Mouse (Mus musculus): ENCODE results near the gene Helz2. TPM values are rescaled to one million over a fixed set of nuclear protein-coding genes. Genes with fewer than 3 reads are reported as not detected.

Helz2 gene
- total RNA-seq, 2 experiments from 2014 or later = 3.2 to 4.0 TPM

DNA sequence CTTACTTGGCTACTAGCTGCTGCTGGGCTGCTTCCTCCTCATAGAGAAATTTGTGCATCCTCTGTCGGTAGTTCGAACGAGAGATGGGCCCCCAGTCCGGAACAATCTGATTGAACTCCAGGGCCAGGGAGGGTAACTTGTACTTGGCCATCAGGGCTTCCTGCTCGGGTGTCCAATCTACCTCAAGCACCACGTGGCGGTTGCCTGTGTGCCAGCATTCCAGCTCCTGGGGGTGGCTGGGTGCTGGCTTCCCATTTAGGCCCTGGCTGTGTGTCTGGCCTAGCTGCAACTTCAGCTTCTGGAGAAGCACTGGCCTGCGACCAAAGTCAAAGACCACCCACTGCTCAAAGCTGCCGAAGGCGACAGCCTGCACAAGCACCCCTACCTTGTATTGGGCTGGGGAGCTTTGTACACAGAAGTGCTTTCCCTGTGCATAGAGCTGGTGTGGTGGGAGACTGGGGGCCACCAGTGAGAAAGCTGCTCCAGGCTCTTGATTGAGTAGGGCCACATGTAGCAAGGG is 3.7 kb downstream of the Helz2 start:
- DNase-seq = no peak

DNA sequence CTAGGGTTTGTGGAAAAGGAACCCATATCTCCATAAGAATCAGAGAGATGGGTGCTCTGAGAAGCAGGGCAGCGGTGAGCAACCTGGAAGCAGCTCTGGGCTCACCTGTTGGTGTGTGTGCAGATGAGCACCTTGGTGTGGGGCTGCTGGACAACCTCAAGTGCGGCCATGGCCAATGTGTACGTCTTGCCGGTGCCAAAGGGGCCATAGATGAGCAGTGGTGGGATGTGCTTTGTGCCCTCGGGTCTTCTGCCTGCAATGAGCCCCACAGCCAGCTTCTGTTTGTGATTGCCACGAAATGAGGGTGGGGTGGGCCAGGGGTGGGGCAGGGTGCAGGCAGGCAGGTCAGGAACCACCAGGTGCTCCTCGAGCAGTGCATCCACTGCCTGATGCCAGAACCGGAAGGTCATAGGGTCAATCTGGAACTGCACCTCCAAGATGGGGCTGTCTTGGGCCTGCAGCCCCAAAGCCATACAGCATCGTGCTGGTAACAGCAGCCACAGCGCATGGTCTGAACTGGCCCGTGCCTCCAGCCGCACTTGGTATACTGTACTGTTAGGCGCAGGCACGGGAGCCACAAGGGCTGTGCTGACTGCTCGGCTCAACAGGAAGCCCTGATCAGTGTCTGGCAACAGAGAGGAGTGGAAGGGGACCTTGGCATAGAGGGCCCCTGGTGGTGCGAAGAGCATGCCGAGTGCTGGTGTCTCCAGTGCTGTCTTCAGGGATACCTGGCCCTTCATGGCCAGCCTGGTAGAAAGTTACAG is 4.4 kb downstream of the Helz2 start:
- DNase-seq = no peak

DNA sequence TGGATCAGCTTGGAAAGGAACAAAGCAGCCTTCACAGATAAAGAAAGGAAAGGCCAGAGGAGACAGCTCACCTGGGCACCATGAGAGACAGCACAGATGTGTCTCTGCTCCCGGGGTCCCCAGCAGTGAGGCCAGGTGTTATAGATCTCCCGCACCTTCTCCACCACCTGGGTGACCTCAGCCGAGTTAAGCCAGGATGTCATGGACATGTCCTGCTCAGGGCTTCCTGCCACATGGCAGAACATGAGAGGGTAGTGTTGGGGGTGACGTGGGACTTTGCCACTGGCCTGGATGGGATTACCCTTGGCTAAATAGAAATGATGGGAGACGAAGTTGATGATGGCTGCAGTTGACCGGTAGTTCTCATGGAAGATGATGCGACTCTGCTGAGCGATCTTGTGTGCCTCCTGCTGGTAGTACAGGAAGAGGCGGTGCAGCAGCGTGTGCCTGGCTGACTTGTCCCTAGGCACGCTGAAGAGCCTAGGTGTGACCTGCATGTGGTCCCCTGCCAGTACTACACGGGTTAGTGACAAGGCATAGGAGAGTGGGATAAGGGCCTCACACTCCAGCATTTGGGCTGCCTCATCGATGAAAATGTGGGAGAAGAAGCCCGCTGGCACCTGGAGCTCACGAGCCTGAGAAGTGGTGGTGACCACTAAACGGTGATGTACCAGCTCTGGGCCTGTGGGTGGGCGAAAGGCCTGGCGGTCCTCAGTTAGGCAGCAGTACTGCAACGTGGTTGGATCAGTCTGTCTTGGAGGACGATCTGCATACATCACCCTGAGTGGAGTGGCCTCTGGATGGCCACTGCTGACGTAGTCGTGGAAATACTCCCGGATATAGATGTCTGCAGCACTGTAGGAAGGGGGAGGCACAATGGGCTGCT is 5.9 kb downstream of the Helz2 start:
- DNase-seq = no peak

DNA sequence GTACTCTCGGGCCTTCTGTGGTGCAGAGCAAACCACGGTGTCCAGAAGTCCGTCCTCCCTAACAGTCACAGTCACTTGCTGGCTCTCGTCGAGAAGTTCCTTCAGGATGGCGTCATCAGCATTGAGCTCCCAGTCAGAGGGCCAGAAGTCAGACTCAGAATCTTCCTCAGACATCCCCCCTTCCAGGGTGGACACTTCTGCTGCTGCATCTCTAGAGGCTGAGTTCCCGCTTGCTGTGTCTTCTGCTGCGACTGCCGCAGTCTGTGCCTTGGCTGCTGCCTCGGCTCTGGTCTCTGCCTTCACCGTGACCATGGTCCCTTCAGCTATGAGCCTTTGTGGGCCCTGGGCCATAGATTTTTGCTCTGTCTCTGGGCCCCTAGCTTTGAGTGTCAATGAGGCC is 7.1 kb downstream of the Helz2 start:
- no peak for DNase-seq

DNA sequence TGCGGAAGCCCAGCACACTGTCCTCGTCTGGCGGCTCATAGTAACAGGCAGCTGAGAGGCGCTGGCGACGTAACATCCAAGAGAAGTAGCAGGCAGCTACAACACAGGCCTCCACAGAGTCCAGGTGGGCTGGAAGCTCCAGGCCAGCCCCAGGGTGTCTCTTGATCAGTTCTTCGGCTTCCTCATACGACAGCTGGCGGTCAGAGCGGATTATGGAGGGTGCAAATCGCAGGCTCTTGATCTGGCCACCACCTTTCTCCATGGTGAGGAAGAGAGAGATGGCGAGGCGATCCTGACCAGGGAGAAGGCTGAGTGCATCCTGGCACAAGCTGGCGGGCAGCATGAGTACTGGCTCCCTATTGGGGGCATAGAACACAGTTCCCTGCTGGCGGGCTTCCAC is 8.4 kb downstream of the Helz2 start:
- DNase-seq = no peak

DNA sequence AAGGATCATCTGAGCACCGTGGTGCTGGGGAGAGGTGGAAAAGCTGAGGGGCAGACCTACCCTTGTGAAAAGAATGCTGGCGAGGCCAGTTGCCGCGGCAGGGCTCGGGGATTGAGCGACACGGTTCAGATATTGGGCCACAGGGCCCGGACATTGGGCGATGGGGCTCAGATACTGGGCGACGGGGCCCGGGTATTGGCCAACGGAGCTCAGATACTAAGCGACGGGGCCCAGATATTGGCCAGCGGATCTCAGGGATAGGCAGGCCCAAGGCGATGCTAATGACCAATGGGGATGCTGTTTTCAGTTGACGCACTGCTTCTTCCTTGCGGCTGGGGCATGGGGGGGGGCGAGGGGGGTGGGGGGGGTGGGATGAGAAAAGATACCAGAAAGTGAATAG is 10.7 kb downstream of the Helz2 start:
- DNase-seq = no peak

DNA sequence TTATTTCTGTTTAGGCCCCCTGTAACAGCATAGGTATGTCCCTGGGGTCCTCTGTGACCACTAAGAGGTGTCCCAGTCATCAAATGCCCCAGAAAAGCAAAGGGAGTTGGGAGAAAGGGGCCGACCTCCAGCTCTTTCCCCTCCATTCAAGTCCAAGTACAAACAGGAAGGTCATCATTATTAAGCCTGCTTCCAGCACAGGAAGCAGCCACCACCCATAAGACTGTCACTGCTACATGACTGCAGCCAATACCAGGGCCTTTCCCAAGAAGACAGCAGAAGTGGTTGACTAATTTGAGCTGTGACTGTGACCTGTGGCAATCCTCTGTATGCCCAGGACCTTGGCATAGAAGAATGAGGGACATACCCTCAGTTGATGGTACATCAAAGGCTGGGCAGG is 13.5 kb downstream of the Helz2 start:
- no peak for DNase-seq

DNA sequence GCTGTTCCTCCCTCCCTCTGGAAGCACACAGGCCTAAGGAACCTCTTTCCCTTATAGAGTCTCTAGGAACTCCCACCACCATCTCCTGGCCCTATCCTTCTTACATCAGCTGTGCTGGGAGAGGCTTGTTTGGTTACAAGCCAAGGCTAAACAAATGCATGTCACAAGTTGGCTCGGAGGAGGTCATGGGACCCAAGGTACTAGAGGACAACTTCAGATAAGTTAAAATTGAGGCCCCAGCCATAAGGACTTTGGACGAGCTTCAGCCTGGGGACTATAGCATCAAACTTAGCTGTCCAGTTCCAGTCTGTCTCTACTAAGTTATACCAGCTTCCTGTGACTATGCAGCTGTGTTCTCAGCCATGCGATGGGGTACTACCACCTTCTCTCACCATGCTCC is 14.7 kb downstream of the Helz2 start:
- DNase-seq = no peak

DNA sequence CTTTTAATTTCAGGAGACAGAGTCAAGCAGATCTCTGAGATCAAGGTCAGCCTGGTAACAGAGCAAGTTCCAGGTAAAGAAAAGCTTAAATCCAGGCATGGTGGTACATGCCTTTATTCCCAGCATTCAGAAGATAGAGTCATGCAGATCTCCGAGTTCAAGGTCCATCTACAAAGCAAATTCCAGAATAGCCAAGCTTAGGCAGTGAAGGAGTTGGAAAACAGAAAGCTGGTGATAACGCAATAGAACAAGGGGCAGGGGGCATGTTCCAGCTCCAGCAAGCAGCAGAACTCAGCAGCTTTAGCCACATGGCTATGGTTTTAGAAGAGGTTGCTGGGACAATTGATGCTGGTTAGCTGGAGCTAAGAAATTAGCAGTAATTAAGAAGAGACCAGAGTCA is 16.8 kb downstream of the Helz2 start:
- DNase-seq = no peak

DNA sequence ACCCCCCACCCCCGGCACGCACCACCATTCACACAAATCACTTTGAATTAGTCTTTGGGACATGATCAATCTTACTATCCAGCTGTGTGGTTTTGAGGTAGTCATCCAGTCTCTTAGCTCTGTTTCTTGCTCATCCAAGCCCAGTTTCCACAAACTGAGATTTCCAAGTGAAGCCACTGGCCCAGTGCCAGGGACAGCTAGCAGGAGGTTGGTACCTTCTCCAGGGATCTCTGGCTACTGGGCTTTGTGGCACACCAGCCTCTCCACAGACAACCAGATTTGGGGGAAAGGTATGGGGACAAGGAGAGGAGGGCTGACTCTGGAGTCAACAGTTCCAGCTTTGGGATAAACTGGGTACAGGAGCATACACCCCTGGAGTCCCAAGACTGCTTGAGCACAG is 21.5 kb downstream of the Helz2 start:
- no peak for DNase-seq

DNA sequence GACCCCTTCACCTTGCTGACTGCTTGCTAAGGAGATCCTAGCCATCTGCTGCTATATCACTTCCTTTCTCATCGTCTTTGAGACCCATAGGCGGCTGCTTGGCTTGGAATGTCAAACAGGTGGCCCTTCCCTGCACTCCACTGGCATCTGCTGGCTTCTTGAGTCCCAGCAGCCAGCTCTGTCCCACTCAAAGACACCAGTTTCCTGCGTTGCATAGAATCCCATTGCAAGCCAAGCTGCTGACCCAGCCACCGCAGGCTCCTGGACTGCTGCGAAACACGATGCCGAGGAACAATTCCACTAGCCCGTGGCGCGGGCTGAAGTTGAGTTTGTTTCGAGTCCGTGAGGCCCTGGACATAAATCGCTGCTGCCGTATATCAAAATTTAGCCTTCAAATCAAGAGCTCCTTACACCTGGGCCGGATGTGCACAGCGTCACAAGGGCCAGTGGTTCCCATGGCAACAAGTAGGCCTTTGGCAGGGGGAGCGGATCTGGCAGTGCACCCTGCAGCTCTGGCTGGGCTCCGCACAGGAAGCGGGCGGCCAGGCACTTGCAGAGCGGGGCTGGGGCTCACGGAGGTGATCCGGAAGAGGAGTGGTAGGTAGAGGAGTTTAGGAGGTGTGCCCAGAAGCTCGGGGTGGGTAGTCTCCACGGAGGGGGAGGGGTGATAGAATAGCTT is 22.1 kb downstream of the Helz2 start, which contains the start of gene Fndc11:
Gene Fndc11, plus strand, starts transcription at position 476 of the 679 bp plus-strand sequence.
- DNase-seq = peak; percentile 63

DNA sequence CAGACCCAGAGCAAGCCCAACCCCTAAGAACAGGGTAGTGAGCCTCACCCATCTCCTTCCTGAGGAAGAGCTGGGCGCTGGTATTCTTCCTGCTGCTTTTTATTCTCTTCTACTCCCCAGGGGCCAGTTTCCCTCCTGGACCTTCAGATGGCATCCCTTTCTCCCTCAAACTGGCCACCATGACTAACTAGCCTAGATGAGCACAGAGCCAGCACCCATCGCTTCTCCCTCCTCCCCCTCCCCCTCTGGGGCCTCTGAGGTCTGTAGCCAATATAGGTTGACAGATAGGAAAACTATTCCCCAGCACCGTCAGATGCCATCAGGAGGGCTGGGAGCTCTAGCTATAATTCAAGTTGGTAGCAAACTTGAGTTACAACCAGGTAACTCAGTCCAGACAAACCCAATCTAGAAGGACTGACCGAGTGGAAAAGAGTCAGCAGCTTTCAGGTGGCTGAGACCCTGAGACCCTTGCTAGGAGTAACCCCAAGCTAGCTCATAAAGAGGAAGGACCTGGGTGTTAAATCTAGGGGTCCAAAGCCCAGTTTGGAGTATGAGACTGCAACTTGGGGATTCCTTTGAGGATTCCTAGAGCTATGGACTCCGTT is 22.8 kb downstream of the Helz2 start:
- no peak for DNase-seq

DNA sequence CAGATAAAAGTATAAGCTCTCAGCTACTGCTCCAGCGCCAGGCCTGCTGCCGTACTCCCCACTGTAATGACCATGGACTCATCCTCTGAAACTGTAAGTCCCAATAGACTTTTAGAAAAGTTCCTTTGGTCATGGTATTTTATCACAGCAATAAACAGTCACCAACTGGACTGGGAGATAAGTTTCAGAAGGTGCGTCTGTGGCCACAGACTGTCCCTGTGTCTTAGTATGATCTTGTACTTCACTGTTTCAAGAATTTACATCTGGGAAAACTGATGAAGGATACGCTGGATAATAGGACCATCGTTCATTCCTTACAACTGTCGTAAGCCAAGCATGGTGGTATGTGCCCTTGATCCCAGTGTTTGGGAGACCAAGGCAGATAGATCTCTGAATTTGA is 25.8 kb downstream of the Helz2 start:
- no peak for DNase-seq

DNA sequence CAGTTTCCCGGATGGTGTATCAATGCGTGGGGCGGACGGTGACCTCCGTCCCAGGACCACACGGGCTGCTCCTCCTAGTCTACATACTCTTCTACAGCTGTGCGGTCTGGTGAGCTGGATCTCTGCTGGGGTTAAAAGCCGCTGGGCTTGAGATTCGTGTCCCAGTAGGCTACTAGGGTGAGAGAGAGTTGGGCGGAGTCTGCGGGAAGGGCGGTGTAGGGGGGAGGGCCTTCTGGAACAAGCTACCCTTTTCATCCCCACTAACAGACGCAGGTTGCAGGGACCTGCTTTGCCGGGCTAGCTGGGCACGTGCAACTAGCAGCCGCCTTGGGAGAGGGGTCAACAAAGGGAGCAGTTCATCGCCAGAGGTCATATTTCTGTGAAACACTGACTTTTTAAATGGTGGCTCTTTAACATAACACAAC is 28.8 kb downstream of the Helz2 start, which contains the start of gene Srms:
Gene Srms, minus strand, starts transcription at position 165 of the 425 bp plus-strand sequence.
- no peak for DNase-seq

DNA sequence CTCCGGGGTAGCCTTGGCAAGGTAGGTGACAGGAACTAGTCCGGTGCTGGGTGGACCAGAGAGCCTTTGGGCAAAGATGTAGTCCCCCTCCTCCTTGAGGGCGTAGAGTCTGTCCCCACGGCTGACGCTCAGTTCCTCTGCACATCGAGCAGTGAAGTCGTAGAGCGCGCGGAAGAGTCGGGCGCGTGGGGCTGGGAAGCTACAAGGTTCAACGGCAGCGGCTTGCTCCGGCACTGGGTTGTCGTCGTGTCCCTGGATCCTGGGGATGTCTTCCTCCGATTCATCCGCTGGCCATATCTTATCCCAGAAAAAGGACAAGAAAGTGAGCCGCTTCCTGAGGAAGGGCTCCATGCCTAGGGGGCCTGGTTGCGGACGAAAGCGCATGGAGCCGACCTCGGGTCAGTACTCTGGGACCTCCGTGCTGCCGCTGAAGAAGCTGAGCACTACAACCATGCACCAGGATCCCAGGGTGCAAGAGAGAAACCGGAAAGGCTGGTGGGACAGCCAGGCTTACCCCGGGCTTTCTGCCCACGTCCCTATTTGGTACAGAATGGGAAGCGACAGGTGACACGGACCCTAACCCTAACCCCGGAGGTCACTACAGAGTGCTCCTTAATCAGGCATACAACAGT is 29.3 kb downstream of the Helz2 start:
- no peak for DNase-seq

DNA sequence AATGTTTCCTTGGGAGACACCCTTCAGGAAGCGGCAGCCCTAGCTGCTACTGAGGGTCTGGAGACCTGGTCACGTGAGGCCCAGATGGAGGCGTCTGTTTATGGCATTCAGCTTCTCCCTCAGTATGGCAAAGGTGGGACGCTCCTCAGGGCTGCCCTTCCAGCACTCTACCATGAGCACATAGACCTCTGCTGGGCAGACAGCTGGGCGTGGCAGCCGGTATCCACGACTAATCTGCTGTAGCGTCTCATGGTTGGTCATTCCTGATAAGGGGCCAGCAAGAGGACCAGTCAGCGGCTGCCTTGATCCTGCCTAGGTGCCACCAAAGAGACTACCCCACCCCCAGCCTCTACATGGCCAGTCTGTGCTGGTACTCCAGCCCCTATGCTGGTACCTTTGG is 35.7 kb downstream of the Helz2 start:
- no peak for DNase-seq

DNA sequence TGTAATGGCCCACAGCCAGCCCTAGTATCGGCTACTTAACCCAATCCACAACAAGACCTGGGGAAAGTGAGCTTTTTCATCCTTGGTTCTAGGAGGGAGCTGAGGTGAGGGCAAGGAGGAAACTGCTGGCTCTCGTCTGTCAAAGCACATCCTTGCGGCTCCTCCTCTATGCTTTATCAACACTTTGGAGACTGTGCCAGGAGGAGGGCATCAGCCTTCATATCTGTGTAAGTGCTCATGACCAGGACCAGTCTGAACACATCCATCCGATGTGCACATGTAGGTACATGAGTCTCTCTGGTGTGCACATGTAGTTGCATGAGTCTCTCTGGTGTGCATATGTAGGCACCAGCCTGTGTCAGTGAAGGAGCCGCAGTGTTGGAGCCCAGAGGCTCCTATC is 36.1 kb downstream of the Helz2 start:
- DNase-seq = no peak

DNA sequence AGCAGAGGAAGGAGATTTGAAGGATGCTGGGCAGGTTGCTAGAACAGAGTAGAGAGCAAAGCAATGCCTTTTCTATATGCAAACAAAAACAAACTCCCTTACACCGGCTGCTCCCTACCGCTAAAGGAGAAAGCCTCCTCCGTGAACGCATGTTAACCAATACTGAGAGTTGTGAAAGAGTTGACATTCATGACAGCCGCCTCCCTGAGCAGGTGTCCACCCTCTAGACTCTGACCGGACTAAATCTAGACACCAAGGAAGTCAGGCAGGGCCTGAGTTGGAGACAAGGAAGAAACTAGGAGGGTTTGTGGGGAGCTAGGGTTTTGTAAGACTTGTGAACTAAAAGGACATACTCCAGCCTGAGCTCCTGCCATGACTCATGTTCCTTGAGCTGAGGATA is 38.9 kb downstream of the Helz2 start:
- DNase-seq = no peak

DNA sequence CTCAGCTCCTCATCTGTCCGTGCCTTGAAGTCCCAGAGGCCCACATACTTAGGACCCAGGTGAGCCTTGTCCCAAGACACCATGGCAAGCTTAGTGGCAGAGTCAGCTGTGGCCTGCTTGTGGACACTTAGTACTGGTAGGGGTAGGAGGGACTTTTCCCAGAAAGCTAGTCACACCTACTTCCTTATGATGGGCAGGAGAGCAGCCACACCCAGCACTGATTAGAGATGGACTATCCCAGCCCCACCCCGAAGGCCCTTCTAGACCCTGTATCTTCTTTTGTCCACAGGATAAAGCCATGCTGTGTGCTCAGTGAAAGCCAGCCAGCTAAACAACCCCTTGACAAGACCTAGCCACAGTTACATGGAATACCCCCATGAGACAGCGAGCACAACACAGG is 39.4 kb downstream of the Helz2 start, which contains the start of gene Ptk6:
Gene Ptk6, minus strand, starts transcription at position 368 of the 400 bp plus-strand sequence.
- DNase-seq = no peak

DNA sequence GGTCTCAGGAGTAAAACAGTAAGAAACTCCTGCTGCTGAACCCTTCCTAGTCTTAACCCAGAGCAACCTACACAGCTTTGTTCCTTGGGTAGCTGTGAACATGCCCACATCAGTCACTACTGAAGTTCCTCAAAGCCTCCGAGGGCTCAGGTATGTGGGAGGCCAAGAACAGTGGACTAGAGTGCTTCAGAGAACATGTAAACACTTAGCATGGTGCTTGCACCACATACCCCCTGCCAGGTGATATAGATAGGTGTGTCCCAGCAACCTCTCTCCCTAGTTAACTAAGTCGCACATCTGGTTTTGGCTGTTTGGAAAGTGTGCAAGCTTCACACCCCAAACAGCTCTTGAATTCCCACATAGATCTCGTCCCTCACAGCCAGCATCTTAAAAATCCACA is 40.2 kb downstream of the Helz2 start:
- DNase-seq = no peak

DNA sequence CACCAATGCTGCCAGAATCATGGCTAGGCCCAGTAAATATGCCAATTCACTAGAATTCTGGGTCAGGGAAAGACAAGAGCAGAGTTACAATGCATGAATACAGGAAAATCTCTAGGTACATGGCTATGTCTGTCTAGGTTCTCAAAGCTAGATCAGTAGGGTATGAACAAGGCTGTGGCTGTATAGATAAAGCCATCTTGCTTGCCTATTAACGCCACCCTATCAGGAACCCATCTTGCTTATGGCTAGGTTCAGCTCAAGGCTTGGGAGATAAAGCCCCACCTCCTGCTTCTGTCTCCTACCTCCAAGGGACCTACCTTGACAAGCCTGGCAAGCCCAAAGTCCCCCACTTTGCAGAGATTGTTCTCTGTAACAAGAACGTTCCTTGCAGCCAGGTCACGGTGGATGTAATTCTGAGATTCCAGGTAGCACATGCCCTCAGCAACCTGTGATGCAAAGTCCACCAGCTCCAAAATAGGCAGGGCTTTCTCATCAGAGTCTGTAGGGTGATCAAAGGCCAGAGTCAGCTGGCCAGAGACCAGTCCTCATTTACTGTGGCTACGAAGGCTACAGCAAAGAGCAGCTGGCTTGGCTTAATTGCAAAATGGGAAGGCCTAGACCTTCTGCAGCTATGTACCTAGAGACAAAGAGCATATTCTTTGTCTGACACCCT is 45.1 kb downstream of the Helz2 start:
- DNase-seq = no peak

All from gastrocnemius, postnatal 10 days (tissue).